Mouse (Mus musculus) layer of hippocampus, adult 8-10 months (tissue): Measurements from ENCODE around the gene Bmpr1b. TPM values are rescaled to one million over a fixed set of nuclear protein-coding genes. Genes with fewer than 3 reads are reported as not detected.

Experiments
- DNase-seq, 2 experiments: peaks; one replicate each; pipeline ENCODE4 v3.0.0; 2022; ENCODE audit warnings: low spot score in 2 of 2
- total RNA-seq, 4 experiments: library from RNA; stranded (reverse); gene quantifications; 2 replicates each; pipeline ENCODE4 v1.2.4; 2022

Gene Bmpr1b
- total RNA-seq, 4 experiments from 2014 or later, result 20.4 to 22.9 (median 21.7) TPM

DNA sequence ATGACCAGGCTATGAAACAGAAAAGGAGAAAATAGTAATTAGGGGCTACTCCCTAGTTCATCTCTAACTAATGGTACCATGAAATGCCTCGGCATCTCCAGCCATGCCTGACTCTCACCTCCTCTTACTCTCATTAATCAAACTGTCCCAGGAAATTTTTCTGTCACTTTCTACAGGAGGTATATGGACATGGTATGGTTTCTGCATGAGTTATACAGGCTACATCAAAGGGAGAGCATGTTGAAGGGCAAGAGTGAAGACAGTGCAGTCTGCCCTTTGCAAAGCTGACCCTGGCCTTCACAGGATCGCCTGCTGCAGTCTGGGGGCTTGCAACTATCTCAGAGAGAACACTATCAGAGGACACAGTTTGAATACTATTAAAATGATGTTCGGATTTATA, 254.6 kb downstream of the Bmpr1b start:
- DNase-seq, result no peak

DNA sequence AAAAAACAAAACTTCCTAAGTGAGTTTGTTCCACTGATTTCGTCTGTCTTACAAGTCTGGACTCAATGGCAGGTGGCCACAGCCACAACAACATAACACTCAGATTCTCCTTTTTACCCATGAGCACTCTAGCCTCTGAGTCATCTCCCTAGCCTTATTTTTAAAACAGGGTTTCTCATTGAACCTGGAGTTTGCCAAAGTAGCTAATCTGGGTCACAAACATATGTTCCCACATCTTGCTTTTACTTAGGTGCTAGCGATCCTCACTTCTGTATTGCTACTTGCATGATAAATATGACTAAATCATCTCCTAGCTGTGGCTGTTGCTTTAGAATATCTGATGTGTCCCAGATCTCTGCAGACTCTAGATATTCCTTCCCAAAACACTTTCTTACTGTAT, 260.1 kb downstream of the Bmpr1b start:
- no peak for DNase-seq

DNA sequence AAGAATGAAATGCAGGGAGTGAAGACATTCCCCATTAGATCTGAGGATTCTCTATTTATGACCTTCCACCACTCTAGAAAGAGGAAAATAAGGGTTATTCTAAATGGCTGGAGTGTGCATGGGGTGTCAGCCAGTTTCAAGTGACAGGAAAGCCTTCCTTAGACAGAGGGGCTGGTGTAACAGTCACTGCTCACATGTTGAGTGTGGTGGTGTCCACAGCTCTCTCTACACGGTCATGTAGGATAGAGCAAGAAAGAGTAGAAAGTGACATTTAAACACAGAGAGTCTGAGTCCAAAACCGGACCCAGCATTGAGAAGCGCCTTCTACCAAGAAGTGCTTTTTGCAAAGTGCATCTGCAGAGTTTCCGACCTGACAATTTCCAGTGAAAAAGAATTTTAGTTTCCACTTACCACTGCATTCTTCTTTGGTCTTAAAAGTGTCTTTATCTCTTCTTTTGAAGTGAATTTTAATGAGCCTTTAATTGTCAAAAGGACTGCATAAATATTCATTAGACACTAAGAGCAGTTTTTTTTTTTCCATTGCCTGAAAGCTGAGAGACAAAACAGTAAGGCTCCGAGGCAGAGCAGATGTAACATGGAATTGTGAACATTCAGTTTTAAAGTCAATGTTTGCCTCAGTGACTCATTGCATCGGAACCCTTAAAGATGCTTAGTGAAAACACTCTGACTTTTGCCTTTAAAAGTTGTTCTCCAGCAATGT, 263.2 kb downstream of the Bmpr1b start:
- no peak for DNase-seq

DNA sequence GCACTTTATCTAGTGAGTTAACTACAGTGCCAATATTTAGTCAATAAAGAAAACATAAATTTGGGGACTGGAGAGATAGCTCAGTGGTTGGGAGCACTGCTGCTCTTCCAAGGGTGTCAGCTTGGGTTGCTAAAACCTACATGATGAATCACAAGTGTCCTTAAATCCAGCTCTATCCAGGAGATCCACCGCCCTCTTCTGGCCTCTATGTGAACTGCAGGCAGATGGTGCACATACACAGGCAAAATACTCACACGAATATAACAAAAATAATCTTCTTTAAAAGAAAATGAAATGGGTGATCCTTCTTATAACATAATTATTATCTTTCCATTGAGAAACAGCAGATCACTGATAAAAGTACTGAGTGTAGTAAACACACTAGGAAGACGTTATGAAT, 268.9 kb downstream of the Bmpr1b start:
- DNase-seq, result no peak

DNA sequence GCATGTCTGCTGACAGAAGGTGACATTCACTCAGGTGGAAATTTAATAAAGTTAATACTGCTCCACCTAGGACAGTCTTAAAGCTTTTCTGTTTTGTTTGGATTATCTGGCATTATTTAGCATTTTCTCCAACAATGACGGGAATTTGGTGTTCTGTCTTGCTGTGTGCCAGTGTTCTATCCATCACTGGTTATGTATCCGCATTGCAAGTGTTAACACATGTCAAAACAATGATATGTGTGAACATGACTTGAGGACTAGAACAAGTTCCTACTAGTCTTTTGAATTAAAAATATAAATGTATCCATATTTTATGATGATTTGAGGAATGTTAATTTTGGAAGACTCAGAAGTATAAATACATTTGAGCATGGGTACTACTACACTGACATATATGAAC, 269.7 kb downstream of the Bmpr1b start:
- DNase-seq, result no peak

DNA sequence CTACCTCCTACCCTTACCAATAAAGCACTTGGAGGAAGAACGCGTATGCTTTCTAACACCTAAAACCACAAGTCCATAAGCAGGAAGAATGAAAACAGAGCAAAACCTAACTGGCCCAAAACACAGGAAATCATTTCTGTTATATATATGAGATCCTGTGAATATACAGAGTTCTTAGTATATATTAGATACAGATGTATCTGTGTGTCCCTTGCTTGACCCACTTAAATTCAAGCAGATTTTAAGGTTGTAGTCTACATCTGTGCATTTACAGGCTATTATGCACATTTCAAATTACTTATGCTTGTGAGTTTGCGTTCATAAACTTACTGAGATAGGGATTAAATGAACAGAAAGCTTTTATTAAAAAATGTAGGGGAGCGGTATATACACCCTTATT, 271.5 kb downstream of the Bmpr1b start:
- no peak for DNase-seq

DNA sequence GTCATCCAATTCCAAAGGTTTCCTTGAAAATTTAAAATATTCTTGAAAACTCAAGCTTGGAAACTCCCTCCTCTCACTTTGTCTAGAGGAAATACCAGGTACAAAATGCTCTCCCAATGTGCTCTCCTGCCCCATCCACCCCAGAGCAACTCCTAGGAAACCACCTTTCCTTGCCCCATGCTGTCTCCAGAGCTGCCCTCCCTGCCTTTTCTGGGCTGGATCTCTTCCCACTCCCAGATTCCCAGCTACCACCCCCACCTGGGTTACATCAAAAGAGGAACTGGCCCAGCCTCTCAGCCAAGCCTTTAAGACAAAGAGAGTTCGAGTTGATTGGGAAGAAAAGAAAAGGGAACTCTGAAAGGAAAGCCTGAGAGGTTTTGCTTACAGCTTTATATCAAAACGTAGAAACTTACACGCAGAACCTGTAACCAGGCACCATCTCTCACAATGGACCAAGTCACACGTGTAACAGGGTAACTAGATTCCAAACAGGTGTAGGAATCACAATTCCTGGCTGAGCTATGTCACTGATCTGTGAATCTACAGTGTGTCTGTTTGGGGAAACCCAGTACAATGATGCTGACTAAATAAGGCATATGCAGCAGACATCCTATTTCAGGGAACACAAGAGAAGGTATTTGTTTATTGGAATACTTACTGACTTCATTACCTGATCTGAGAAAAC, 272.2 kb downstream of the Bmpr1b start:
- no peak for DNase-seq

DNA sequence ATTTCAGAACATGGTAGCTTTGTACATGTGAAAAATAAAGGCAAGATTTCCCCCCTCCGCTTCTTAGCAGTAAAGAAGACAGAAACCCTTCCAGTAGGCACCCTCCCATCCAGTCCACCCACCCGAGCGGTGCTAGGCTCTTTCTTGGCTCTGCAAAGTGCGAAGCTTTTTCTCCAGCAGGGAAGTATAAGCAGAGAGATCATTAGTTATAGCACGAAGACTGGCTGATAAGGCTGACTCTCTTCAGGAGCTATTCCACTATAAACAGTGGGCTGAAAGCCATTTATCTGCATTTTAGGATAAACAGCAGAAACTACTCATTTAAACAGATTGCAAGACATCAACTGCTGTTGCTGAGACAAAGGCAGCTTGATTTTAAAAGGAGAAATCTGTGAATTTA, 274.1 kb downstream of the Bmpr1b start:
- DNase-seq, result no peak

DNA sequence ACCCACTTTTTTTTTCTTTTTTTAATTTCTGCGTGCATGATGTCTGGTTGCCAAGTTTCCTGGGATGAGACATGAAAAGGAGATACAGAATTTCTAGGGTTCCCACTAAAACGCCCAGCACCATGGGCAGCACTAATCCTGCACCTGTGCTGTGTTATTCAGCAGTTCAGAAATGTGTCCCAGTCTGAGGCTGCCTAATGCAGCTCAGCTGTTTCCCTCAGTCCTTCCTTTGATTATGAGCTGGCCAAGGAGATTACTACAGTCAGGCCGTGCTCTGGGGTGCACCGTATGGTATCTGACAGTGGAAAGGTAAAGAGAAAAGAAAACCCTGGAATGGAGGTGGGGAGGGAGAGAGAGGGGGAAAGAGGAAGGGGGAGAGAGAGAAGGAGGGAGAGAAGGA, 278.6 kb downstream of the Bmpr1b start:
- no peak for DNase-seq

DNA sequence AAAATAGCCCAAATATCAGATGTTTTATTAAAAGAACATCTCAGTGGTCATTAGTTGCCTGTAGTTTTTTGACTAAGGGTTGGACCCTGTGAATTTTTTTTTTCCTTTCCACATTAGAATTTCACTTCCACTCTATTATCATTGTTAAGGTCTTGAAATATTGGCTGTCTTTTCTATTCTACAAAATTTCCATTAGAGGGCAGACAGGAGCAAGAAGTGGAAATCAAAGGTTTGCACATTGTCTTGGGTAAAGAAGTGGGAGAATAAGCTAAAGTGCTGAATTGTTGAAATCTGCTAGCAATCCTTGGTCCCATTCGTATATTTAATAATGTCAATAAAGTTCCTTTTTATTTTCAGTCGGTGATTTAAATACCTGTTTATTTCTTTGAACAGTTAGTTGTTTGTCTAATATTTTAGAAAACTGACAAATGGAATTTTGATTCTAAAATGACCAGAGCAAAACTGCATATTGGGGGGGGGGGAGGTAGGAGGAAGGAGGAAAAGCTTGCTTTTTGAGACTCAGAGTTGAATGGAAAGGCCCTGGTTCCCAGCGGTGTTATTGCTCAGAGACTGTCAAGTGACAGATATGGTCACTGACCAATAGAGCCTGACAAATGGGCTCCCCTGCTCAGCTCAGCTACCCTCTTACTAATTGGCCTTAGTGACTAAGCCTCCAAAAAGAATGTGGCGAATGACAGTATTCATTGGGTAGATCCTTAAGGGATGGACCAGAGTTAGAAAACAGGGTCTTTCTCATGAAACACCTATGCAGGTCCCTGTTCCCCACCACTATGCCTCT, 281.6 kb downstream of the Bmpr1b start:
- DNase-seq, result no peak

DNA sequence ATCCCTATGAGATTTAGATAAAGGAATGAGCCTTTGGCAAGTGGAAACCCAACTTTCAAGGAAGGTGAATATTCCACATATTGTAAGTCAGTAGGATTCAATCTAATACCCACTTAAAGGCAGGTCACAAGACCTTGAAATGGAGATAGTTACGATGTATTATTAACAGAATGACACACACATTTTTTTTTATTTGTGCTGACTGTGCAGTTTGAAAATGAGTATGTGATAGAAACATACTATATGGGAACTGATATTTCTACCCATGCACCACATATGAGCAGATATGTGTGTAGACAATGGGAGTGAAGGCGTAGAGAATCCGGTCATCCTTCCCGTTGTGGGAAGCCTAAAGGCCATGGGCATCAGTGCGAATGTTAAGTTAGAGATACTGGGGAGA, 285.0 kb downstream of the Bmpr1b start:
- no peak for DNase-seq

DNA sequence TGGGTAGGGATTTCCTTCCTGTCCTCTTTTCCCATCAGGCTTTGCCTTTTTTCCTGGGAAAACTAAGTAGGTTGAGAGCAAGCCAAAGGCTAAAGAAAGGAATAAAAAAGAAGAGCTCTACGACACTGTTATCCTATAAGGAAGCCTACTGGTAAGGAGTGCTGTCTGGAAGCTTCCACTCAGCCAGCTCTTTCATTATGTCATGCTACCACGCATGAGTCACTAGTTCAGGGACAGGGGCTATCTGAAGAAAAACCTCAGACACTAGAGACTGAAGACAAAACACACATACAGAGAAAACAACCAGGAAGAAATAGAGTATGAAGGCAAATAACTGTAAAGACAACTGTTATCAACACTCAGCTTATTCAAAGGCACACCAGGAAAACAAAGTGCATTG, 286.7 kb downstream of the Bmpr1b start:
- no peak for DNase-seq

DNA sequence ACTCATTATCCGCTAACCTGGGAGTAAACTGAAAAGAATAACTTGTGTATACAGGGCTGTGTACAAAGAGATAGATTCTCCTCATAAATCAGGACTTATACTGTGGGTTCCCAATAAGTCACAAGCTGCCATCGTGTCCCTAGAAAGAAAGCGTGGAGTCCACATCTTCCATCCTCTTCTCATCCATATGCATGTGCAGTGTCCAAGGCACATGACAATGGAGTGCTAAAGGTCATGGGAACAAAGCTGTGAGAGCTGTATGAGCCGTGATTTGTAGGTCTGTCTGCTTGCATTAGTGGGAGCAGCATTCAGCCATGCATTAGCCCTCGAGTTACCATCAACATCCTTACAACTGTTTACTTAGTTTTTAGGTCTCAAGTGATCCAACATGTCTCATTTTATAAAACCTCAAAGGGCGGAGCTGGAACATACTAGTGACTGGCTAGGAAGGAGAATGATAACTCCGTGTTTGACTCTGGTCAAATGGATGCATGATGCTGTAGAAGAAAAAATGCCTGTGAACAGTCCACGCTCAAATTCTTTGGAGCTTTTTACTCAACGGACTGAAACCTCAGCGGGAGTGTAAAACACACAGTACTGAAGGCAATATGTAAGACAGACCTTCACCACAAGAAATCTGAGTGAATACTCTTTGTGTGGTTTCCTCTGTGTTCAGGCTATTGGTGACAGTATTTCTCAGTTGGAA, 296.7 kb downstream of the Bmpr1b start:
- no peak for DNase-seq

DNA sequence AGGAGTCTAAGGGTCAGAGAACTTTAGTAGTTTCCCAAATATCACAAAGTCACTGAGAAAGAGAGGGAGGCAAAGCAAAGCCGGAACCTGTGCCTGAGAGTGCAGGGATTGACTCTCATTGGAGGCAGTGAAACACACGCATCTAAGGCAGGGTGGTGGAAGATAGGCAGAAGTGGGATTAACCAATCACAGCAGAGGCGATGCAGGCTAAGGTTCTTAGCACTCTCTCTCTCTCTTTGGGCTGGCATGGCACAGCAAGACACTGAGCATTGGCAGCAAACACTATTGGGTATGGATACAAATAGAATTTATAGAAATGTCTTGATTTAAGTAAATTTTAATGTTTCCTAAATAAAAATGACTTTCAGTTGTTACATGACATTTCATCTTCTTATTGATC, 297.4 kb downstream of the Bmpr1b start:
- no peak for DNase-seq

DNA sequence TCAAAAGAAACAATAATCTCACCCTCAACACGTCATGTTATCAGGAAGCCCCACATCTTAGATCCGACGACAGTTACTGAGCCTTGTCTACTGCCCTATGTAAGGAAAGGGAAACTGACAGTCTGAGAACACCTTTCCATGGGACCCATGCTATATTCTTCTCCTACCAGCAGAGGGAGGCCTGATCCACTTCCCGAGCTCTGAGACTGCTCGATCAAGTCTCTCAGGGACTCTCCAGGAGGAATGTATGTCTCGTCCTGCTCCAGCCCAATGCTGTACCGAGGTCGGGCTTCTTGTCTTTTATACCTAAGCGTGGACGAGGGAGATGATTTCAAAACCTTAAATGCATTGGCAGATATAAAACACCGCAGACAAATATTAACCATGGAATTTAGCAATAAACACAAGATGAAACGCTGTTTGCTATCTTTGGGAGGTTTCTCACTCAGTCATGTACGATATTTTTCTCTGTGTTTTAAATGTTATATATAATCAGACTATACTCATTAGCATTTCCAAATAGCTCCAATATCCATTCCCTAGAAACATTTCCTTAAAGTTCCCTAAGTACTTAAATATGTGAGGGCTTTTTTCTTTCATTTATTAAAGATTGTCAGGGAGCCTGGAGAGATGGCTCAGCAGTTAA, 306.3 kb downstream of the Bmpr1b start:
- peak in 1 of 2 experiments; percentile 46 for DNase-seq

DNA sequence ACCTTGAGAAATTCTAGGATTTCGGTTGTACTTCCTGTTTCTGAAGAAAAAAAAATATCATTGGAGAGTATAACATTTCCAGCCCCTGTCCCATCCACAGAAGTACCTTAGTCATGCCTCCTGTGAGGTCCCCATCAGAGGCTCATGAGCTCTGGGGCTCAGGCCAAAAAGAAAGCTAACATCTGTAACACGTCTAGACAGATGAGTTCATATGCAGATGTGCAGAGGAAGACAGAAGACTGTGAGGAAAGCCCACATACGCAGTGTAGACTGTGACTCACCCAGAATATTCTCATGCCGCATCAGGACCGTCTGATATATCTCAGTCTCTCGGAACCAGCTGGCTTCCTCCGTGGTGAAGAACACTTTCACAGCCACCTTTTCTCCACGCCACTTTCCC, 312.1 kb downstream of the Bmpr1b start:
- no peak for DNase-seq

DNA sequence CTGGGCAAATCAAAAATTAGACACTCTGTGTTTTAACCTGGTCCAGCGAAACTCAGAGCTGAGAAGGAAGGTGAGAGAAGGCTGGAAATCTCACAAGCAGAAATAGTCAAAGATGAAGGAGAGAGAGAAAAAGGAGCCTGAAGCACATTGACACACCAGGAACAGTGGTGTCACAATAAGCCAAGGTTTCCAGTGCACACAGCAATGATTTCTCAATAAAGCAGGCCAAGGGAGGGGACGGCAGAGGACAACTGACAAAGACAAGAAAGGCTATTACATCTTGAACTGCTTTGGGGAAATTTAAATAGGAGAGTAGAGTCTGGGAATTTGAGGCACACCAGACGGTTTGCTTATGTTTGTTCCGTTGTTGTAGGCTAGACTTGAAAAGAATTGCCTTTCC, 314.9 kb downstream of the Bmpr1b start:
- DNase-seq, result no peak

DNA sequence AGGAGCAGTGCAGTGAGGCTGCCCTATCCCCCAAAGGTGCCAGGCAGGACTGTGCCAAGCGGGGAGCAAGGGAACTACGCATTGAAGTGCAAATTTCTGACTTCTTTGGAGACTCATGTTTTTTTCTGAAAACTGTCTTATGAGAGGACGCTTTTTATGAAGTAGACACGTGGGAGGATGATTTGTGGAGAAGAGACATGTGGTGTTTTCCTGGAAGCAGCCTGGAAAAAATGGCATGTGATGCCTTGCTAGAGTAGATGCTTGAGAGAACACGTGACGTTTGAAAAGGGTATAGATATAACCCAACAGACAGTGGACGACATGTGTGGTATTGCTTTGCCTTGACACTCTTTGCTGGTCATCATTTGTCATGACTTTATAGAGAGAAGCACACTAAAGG, 319.1 kb downstream of the Bmpr1b start:
- no peak for DNase-seq

DNA sequence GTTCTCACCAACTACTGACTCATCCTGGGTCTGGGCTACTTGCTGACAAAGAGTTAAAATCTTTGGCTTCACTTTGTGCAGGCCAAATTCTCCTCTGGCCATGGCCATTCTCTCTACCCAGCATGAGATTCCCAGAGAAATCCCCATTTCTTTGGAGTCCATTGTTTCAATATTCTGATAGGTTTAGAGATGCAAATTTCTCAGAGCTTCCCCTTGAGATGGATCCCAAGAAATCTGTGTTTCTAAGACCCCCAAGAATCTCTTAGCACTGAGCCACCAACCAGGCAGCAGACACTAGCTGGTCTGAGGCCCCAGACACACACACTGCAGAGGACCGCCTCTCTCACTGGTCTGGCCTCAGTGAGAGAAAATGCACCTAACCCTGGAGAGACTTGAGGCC, 320.0 kb downstream of the Bmpr1b start:
- no peak for DNase-seq

DNA sequence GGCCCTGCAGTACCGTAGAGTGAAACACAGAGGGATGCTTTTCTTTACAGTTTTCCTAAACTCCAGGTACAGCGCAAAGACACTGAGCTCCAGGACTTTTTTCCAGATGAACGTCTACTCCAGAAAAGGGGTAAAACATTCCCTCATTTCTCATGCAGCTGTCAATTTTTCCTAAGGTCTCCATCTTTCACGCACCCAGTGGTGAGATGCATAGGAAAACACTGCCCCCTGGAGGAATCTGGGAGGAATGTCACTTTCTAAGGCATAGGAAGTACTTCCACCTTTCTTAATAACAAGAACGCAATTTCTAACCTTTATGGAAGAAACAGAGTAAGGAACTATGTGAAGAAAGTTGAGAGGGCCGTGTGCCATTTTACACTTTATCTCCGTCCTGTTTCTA, 330.4 kb downstream of the Bmpr1b start:
- peak in 1 of 2 experiments; percentile 32 for DNase-seq

DNA sequence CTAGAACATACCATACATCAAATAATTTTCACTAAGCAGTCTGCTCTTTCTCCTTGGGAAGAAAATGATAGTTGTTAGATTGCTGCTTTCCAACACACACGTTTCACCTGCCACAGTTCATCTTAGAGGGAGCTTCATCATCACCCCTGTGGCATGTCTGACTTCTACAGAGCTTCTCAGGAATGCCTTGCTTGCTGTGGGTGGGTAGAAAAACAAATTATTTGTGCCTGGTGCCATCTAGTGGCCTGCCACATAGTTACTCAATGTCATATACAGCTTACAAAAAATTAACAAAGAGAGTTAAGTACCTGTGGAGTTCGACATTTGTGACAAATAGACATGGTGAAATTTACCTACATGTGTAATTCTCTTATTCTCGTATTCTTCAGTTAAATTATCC, 338.1 kb downstream of the Bmpr1b start:
- peak; percentile 52 to 81 for DNase-seq
